ENCODE assay signal across 16 mouse cellular contexts in the genomic region with DNA sequence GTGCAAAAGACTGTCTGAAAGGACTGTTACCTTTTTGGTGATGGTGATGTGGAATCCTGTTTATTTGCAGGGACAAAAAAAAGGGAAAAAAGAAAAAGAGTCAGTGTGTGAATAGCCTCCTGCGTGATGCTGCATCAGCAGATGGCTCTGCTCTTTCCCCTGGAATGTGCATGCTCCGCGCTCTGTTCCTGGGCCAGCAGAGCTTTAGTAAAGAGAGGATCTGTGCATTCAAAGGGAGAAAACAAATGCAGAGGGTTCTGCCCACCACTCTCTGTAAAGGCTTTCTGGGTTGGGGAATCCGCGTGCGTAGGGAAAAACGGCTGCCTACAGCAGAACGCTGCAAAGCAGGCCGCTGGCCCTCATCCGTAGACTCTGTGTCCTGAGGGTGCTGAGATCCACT.
DNase-seq lines count a peak whose midpoint lies in the region; ATAC-seq and TF ChIP-seq lines count a peak whose summit lies in the region.
"Had no signal": no experiment of that assay in that cellular context is flagged by ENCODE, and none has a peak within 500 bp of the region (broad histone marks: within the 10 kb centered on the region; RNA-seq: fewer than 3 reads in every experiment).

No protein-coding gene starts in this region.

- 62% methylated on average over 10 of the region's 10 CpGs for WGBS in embryonic facial prominence, embryonic 14.5 days
- 77% methylated on average over 10 of the region's 10 CpGs for WGBS in embryonic facial prominence, embryonic 10.5 days
- 57% methylated on average over 10 of the region's 10 CpGs for WGBS in embryonic facial prominence, embryonic 15.5 days

- H3K27me3 ChIP-seq in embryonic facial prominence, embryonic 14.5 days (replicated peaks; ENCODE audit: control insufficient read depth, insufficient read depth, low read length), result no peaks in the 10 kb centered on the region
- no peaks in the 10 kb centered on the region for H3K27me3 ChIP-seq in embryonic facial prominence, embryonic 10.5 days (replicated peaks; ENCODE audit: low read depth, poor library complexity, severe bottlenecking)
- H3K27me3 ChIP-seq in embryonic facial prominence, embryonic 15.5 days, result no peaks in the 10 kb centered on the region
- H3K27me3 ChIP-seq: kidney, embryonic 15.5 days had no signal

- no peak overlapping the region for H3K4me3 ChIP-seq in embryonic facial prominence, embryonic 14.5 days (ENCODE audit: low read depth, low read length)
- no peak overlapping the region for H3K4me3 ChIP-seq in embryonic facial prominence, embryonic 10.5 days
- no peak overlapping the region for H3K4me3 ChIP-seq in embryonic facial prominence, embryonic 15.5 days (replicated peaks)
- no peak overlapping the region for H3K4me3 ChIP-seq in layer of hippocampus, adult 2 months
- H3K4me3 ChIP-seq: kidney, embryonic 15.5 days had no signal

- H3K9ac ChIP-seq in embryonic facial prominence, embryonic 14.5 days (ENCODE audit: low read depth, low read length), result no peak overlapping the region
- no peak overlapping the region for H3K9ac ChIP-seq in embryonic facial prominence, embryonic 15.5 days
- H3K9ac ChIP-seq: kidney, embryonic 15.5 days; liver, embryonic 14.5 days had no signal

- H3K36me3 ChIP-seq in embryonic facial prominence, embryonic 14.5 days (ENCODE audit: control insufficient read depth, insufficient read depth, low read length), result no peaks in the 10 kb centered on the region
- no peaks in the 10 kb centered on the region for H3K36me3 ChIP-seq in embryonic facial prominence, embryonic 10.5 days (replicated peaks)
- H3K36me3 ChIP-seq in embryonic facial prominence, embryonic 15.5 days, result no peaks in the 10 kb centered on the region
- H3K36me3 ChIP-seq: kidney, embryonic 15.5 days had no signal

- no peak overlapping the region for H3K4me2 ChIP-seq in embryonic facial prominence, embryonic 14.5 days (ENCODE audit: low read depth, low read length)
- H3K4me2 ChIP-seq in embryonic facial prominence, embryonic 15.5 days (replicated peaks), result no peak overlapping the region
- H3K4me2 ChIP-seq: kidney, embryonic 15.5 days had no signal

- peak; percentile 19 for DNase-seq in embryonic facial prominence, embryonic 14.5 days (ENCODE audit: low spot score)
- no peak for DNase-seq in embryonic facial prominence, embryonic 10.5 days (ENCODE audit: low spot score)
- DNase-seq in left cerebral cortex, postnatal 25 days (ENCODE audit: low spot score in 2 of 2), result peak; percentile 11 to 13
- no peak for DNase-seq in left cerebral cortex, adult 11 months (ENCODE audit: low spot score)
- peak; percentile 15 to 34 for DNase-seq in layer of hippocampus, adult 2 months (ENCODE audit: low spot score in 2 of 2)
- no peak for DNase-seq in thymus, postnatal 4 days
- DNase-seq: adrenal gland, adult 8-10 months; cerebellum, postnatal 14 days; heart, postnatal 10 days; thymus, postnatal 25 days had no signal

- H3K27ac ChIP-seq in embryonic facial prominence, embryonic 14.5 days (replicated peaks; ENCODE audit: low read depth, low read length), result peak overlapping the region; percentile 33; the same call in 1 of the 2 replicates
- no peak overlapping the region for H3K27ac ChIP-seq in embryonic facial prominence, embryonic 10.5 days (replicated peaks)
- peak overlapping the region; percentile 36; the same call in 1 of the 2 replicates for H3K27ac ChIP-seq in embryonic facial prominence, embryonic 15.5 days (replicated peaks)
- peak overlapping the region; percentile 44; the same call in 1 of the 2 replicates for H3K27ac ChIP-seq in layer of hippocampus, adult 2 months
- H3K27ac ChIP-seq: kidney, embryonic 15.5 days; liver, embryonic 14.5 days had no signal

- no peaks in the 10 kb centered on the region for H3K4me1 ChIP-seq in embryonic facial prominence, embryonic 14.5 days (ENCODE audit: control insufficient read depth, insufficient read depth, low read length)
- peaks cover 15% of the 10 kb centered on the region for H3K4me1 ChIP-seq in embryonic facial prominence, embryonic 10.5 days
- peaks cover 10% of the 10 kb centered on the region for H3K4me1 ChIP-seq in embryonic facial prominence, embryonic 15.5 days

- intact Hi-C loops in left cerebral cortex, postnatal 25 days (cut with DNase I), result no loop called here

- no peaks in the 10 kb centered on the region for H3K9me3 ChIP-seq in embryonic facial prominence, embryonic 14.5 days (ENCODE audit: control insufficient read depth, low read length)
- H3K9me3 ChIP-seq in embryonic facial prominence, embryonic 10.5 days, result no peaks in the 10 kb centered on the region
- H3K9me3 ChIP-seq in embryonic facial prominence, embryonic 15.5 days (replicated peaks), result no peaks in the 10 kb centered on the region
- H3K9me3 ChIP-seq: kidney, embryonic 15.5 days had no signal

- ATAC-seq in embryonic facial prominence, embryonic 14.5 days (ENCODE audit: low read depth), result no peak
- ATAC-seq in embryonic facial prominence, embryonic 15.5 days (ENCODE audit: insufficient number of reproducible peaks, low FRiP score, low TSS enrichment, low read depth), result no peak
- no peak for ATAC-seq in megakaryocyte, adult 5-6 weeks (ENCODE audit: poor library complexity, severe bottlenecking)
- ATAC-seq: inflammation-experienced regulatory T-cells, adult 6 months; lung, postnatal 0 days had no signal

- no peak for TF ChIP-seq CTCF in layer of hippocampus, adult 2 months (conservative IDR thresholded peaks at IDR 0.05)

Comparison
In these comparisons a context has a peak if more than half of its experiments do, and no peak if none do; other contexts are left out.
1. DNase-seq: peak in embryonic facial prominence, embryonic 14.5 days (single experiment), left cerebral cortex, postnatal 25 days (2 of 2) and layer of hippocampus, adult 2 months (2 of 2); none in embryonic facial prominence, embryonic 10.5 days (single experiment), left cerebral cortex, adult 11 months (single experiment) and thymus, postnatal 4 days (single experiment).